Mouse (Mus musculus) lung, adult 2 months (tissue): ENCODE data around the gene Qdpr.

ENCODE experiments used
- CTCF ChIP-seq: fragments of 200-500 bp; IDR thresholded peaks from 2 replicates; pipeline ENCODE4 v1.5.1; 2011; ENCODE audit warnings: mild to moderate bottlenecking, low read length, control low read depth; ENCODE audit not compliant: insufficient read depth
- POLR2A ChIP-seq: fragments of 200-500 bp; IDR thresholded peaks from 2 replicates; pipeline ENCODE4 v1.6.1; 2011; ENCODE audit warnings: low read depth, mild to moderate bottlenecking, control low read depth, low read length, borderline replicate concordance; ENCODE audit errors: extremely low read depth

GRCm38 (mm10) chr5:45491776-45492175 is 41.7 kb upstream of the Qdpr start:
- TF ChIP-seq CTCF (no peak), POLR2A (no peak)
